Mouse (Mus musculus): ENCODE results near the gene St5.
A peak's percentile ranks its signal among the peaks of the same experiment; 100 is the strongest.

The St5 gene

DNA sequence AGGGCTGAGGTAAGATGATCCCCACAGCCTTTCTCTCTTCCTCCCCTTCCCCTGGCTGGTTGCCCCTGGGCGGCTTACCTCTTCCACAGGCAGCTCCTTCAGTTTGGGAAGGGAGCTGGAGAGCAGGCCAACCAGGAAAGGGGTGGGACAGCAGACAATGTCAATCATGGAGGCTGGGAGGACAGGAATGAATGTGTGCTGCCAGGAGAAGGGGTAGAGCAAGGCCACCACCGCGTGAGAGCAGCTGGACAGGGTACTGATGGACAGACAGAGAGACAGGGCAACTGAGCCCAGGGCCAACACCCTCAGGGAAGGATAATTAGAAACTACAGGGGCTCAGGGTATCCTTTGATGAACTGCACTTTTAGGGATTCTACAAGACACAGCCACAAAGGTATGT lies 175.9 kb downstream of the St5 start:
- DNase-seq (ENCODE audit: low spot score), result no peak

DNA sequence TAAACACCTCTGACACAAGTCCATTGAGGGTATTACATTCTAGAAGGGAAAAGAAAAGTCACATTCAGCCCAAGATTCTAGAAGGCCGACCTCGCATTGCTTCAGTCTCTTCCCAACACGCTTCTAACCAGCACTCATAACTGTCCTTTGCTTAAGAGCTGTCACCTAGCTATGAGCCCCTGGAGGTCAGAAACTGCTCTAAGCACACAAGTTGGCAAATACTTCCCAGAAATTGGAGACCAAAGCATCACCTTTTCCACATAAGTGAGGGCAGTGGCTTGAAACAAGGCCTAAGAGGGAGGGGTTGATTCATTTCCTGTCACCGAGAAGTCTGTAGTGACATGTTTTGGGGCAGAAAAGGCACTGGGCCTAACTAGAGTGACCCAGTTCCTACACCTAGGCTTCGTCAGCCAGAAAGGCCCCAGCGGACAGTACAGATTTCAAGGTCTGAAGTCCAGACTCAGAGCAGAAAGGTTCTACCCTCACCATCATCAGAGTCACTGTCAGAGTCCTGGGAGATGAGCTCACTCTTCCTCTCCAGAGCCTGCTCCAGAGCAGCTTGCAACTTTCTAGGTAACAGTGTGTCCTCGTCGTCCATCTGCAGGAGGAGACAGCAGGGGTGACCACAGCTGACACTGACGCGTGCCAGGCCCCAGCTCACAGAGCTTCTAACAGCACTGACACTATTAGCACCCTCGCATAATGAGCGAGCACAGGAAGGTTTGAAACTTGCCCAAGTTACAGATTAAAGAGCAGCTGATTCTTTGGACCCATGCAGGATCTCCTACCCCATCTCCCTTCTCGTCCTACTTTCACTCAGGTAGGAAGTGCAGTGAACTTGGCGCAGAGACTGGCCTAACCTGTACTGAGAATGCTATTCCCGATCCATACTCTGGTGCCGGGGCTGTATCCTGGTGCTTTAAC lies 177.4 kb downstream of the St5 start:
- no peak for DNase-seq (ENCODE audit: low spot score)

DNA sequence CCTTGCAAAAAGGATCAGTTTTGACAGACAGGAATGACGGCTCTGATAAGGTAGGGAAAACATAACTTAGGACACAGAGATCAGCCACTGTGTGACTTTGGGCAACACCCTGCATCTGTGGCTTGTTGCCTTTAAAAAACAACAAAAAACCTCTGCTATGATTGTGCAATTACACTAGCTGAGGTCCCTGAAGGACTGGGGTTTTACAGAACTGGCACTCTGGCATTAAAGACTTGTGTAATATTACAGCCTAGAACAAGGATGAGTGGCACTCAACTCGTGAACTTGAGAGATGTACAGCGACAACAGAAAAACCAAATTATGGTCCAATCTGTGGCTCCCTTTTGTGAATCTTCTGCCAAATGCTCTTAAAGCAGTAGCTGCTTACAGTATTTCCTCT lies 178.6 kb downstream of the St5 start:
- no peak for DNase-seq (ENCODE audit: low spot score)

DNA sequence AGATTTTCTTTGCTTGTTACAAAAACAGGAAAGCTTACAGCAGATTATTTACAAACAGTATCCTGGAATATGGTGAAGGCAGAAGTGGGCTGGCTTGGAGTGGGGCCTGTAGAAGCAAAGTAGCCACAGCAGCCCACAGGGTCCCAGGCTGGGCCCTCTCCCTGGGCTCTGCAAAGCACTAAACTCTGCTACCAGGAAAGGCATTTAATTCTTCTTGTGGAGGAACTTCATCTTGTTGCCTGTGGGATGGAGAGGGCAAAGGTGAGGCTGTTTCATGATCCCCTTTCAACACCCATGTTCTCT lies 179.0 kb downstream of the St5 start:
- no peak for DNase-seq (ENCODE audit: low spot score)

DNA sequence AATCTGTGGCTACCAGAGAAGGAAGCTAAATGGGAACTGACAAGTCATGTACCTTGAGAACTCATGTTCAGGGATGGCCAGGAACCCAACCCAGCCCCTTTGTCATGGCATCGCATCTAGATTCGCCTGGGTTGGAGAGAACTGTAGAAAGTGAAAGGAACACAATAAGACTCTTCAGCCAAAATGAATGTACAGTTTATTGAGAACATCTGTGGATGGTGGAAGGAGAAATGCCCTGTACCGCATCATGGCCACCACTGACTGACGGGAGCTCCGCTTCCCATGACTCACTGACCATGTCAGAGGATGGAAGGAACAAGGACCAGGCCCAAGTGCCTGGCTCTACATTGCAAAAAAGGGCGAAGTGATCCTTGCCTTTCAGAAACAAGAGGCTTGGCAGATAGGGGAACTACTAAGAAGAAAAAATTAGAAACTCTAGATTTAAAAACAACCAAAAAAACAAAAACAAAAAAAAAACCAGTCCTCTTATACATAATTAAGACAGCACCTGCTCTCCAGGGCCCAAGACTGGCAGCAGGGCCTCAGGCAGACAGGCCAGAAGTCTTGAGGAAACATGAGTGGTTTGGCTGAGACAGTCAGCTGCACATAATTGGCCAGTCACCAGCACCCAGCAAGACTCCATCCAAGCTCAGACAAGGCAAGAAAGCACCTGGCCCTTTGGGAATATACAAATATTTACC lies 179.5 kb downstream of the St5 start:
- DNase-seq (ENCODE audit: low spot score), result no peak

DNA sequence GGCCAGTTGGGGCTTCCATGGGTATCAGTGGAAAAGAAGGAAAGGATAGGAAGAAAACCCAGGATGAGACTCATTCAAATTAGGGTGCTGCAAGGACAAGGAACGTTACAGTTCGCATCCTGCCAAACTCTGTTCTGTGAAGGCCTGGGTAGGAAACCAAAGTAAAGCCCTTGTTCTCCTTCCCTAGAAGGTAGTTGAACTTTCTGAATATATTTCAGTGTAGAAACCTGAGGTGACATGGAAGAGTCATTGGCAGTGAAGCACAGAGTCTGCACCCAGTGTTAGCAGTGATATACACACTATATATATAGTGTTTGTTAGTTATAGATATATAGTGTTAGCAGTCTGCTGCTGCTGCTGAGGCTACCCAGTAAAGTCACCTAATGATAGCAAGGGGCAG lies 180.1 kb downstream of the St5 start:
- DNase-seq (ENCODE audit: low spot score), result no peak

DNA sequence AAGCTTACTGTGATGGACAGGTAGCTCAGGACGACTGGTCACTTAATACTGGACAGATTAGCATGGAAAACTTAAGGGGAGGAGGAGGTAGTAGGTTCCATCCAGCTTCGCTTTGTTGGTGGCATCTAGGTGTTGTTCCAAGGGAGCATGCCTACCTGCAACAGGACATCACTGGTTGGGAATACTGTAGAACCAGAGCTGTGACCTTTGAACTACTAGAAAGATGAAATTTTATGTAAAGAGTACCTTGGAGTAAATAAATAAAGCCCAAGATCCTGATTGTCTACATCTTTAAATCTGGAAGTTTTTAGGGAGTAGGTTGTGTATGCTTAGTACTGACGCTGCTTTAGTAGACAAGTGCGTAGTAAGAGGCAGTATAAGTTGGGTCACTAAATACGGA lies 181.3 kb downstream of the St5 start:
- DNase-seq (ENCODE audit: low spot score), result no peak

DNA sequence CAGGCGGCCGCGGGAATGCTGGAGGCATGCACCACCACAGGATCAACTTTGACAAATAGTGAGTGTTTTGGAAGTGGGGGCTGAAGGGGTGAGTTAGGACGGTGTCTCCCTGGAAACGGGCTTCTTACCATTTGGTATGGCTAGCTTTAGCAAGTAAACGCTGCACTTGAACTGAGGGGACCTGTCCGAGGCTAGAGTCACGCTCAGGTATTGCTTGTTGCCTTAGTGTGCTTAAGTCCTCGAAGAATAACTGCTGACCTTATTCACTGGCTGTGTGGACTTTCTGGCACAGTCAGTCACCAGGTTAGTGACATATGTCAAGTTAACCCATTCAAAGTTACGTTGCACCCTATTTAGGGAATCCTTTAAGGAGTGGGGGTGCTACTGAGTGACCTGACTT lies 183.5 kb downstream of the St5 start:
- DNase-seq (ENCODE audit: low spot score), result no peak

DNA sequence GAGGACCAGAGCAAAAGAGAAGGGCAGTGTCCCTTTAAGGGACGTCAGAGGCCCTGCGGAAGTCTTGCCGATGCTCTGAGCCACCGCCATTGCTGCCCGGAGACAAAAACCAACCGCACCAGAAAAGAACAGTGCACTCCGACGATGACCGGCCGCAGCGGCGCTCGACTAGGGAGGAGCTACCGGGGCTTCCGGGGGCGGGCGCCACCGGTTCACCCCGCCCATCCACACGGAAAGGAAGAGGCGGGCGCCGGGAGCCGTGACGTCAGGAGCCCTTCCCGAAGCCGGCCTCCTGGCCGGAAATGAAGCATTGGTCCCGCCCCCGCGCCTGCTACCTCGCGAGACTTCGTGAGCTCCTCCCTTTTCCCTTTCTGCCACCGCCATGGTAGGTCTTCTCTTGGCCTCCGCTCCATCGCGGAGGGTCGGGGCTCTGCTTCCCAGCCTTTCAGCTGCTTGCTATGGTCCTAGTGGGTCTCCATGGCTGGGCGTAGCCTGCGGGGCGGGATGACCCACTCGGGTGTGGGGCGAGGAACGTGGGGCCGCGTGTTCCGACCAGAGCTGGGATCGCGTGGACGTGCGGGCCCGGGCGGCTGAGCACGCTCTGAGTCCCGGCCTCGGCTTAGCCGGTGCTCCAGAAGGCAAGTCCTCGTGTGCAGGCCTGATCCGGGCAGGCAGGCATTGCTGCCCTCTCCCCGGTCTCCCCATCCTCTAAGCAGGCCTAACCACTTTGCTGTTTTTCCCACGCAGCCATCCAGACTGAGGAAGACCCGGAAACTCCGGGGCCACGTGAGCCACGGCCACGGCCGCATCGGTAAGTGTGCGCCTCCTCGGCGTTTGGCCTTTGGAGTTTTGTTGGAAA lies 184.3 kb downstream of the St5 start, which contains the start of gene Rpl27a:
TSS of gene Rpl27a (plus strand) at position 310 of the 859 bp plus-strand sequence.
- peak; percentile 98 for DNase-seq (ENCODE audit: low spot score)

DNA sequence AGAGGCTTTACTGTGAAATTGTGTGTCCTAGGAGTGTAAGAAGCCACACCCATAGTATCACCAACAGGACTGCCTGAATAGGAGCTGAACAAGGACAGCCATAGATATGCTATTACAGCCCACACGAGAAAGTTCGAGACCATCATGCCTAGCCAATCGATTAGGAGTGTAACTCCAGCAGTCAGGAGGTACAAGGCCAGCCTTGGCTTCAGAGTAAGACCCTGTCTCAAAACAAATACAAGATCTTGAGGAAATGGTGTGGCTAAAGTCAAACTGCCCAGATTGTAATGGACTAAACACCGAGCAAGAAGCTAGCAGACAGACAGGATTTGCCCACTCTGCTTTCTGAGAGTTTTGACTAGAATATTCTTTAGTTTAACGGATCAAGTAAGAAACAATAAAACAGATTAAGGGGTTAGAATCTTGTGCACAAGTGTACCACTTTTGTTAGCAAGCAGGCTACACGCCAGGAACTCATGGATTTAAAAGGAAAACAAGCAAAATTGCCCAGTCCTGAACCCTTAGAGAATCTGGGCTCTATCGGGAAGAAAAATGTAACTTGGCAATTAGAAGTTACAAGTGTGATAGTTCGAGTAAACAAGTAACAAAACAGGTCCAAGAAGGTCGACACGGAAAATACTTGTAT lies 185.2 kb downstream of the St5 start:
- no peak for DNase-seq (ENCODE audit: low spot score)

DNA sequence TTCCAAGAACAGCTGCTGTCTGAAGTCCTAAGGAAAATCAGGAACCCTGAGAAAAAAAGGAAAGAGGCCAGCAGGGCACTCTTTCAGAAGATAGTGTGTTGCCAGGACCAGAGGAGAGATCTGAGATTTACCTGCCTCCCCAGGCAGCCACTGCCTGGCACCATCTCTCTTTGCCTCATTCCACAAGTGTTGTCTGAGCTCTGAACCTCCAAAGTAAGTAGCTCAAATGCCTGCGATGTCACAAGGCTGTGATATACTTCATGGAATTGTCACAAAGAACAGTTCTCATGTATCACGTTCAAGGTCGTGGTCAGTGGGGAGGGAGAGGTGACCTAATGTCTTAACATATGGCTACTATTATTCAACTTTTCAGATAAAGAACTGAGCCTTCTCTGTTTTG lies 186.9 kb downstream of the St5 start:
- DNase-seq (ENCODE audit: low spot score), result no peak

DNA sequence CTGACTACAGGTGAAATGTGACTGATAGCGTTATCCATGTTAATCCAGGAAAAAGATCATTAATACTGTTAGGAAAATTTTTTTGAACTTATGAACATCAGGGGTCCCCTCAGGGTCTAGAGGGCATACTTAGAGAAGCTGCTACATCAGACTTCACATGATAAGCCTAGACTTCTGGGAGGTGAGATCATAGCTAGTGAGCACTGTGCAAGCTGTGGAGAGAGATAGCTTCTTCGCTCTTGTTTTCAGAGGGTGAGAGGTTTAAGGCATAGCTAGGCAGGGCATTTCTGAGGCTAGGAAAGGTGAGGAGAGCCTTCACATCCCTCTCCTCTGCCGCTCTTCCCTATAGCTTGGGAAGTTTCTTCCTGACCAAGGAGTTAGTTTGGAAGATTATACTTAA lies 191.6 kb downstream of the St5 start:
- no peak for DNase-seq (ENCODE audit: low spot score)

DNA sequence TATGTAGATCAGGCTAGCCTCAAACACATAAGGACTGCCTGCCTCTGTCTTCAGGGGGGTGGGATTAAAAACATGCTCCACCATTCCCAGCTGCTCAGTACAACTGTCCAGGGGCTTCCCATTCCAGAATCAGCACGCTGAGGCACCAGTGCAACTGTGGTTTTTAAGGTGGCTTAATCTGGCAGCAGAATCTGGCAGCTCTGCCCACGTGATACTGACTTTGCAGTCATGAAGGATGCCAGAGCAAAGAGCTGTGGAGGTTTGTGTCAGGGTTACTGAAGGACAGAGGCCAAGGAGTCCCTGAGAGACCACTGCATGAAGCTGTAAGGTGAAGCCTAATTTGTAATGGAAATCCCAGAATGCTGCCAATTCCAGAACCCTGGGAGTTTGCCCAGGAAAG lies 192.6 kb downstream of the St5 start:
- no peak for DNase-seq (ENCODE audit: low spot score)

DNA sequence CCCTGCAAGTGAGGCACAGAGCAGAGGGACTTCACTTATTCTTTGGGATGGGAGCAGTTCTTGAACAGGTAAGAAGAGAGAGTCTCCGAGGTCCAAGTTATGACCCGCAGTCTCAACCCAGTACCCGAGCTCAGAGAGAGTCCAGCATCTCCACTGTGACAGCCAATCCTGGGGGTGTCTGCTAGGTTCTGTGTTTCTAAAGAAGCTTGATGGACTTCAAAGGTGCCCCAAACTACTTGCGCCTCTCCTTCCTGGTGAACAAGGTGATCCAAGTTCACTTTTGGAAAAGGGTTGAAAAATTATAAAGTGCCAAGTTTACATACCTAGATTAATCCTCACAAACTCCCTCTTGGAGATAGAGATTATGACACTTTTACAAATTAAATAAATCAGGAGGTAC lies 195.4 kb downstream of the St5 start, which contains the start of gene Trim66:
TSS of gene Trim66 (minus strand) at position 101 of the 400 bp plus-strand sequence.
- DNase-seq (ENCODE audit: low spot score), result no peak

DNA sequence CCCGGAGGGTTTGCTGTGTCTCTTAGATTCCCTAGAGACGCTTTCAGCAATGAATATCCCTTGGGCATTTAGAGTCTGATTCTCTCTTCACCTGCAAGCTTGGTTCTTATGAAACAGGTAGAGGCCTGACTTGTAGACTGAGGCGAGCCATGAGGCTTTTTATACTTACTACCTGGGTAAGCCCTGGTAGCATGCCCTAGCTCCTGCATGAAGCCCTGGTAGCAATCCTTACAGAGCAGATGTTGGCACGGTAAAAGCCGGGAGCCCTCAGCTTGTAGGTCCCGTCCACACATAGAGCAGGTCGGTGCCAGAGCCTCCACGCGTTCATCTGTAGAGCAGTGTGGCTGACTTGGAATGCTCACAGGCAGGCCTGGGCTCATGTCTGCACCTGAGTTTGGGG lies 195.8 kb downstream of the St5 start:
- no peak for DNase-seq (ENCODE audit: low spot score)

DNA sequence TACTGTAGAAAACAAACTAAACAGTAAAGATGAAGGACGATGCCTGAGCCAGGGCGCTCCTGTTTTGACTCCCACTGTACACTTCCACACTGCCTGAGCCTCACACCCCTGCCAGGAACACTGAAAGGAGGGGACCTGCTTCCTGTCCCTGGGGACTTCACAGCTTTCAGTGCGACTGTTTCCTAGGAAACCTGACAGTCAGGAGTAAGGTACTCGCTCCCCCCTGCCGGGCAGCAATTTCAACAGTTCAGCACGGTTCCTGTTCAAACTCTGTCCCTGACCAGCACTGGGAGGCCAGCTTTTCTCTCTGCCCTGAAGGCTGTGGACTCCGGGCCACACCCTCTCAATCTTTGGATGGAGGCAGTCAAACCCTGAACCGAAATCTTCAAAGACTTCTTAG lies 196.3 kb downstream of the St5 start:
- DNase-seq (ENCODE audit: low spot score), result no peak

DNA sequence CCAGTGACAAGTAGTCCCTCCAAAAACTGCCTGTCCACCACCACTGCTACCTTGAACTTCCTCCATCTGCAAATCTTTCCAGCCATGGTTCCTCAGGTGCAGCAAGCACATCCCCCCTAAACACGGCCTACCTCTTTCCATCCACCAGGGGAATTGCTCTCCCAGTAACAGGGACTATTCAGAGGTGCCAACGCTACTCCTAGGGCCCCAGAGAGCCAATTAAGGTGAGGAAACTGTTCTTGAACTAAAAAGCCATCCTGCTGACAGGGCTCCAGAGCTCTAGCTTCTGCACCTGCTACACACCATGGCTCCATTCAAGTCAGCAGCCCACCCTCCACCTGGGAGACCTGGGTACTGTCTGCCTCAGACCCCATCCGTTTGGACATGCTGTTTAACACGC lies 205.9 kb downstream of the St5 start:
- DNase-seq (ENCODE audit: low spot score), result no peak

DNA sequence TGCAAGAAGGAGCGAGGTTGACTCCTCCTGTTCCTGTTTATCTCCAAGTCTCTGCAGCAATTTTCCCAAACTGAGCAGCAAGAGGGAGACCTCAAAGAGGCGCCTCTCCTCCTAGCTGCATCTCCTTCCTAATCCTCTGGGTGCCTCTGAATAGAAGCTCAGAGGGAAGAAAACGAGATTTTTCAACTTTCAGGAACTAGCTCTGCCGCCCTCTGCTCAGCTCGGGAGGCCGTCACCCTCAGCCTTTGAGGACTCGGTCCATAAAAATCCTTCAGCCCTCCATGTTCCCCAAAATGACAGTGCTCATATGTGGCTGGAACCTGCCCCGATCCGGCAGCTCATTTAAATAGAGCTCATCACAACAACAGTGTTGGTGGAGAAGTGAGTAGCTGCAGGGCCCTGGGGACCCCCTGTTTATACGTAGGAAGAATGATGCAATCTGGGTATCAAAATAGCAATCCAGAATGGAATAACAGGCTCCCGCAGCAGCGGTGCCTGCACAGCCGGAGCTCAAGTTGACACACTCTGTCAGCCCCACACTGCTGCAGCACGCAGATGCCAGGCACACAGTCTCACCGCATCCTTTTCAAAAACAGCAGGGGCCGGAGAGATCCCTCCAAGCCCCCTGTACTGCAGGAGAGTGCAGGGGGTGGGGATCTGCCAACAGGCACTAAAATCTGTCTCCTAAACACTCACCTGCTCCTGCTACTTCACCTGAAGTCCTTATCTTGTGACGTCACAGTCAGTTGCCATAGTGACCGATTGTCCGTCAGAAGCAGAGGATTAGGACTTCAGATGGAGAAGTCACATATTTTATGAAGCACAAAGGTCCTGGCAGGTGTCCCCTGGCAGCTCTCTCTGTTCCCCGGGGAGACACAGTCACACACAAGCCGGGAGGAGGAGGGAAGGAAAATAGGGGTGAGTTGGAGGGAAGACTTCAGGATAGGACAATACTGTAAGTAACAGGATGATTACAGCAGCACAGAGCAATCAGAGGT lies 209.8 kb downstream of the St5 start:
- no peak for DNase-seq (ENCODE audit: low spot score)

DNA sequence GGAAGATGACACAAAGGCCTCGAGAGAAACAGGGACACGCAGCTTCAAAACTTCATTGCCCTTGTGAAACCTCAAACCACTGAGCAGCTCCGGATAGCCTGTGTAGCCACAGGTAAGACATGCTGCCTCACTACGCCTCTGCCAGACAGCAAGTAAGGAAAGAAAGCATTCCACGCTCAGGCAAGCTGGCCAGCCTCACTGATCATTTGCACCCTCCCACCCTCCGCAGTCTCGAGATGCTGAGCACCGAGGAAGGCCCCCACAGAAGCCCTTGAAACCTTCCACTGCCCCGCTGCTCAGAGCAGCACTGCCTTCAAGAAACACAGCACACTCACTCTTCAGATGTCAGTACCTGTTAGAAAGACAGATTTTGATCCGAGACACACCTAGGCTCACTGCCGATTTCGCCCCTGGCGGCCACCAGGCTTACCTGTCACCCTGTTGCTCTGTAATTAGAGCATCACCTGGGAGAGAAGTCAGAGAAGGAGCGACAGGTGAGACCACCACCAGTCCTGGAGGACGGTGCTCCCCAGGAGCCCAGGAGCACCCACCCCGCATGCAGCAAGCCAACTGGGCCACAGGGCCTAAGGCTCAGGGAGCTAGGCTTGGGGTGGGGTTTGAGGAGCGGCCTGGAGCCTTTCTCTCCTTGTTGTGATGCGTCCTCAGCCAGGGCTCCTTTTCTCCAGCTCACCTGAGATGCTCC lies 210.6 kb downstream of the St5 start:
- DNase-seq (ENCODE audit: low spot score), result no peak

DNA sequence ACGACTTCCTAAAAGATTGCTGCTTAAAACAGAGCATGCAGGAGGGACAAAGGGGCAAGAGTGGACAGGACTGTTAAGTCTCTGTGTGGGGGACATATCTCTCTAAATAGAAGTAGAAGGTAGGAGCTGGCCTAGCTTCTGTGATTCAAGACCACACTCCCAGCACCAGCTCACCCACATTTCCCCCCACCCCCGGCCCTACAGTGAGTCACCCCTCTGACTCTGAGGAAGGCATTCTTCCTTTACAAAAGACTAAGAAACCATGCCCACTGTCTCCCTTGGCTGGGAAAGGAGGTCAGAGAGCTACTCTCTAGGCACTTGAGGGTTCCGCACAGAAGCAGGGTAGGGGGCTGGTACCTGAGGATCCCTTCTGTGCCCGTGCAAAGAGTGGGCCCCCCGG lies 219.2 kb downstream of the St5 start:
- no peak for DNase-seq (ENCODE audit: low spot score)

All from left cerebral cortex, adult 11 months (tissue).